Mouse (Mus musculus): ENCODE measurements around the gene Csnk2b.

Csnk2b gene

DNA sequence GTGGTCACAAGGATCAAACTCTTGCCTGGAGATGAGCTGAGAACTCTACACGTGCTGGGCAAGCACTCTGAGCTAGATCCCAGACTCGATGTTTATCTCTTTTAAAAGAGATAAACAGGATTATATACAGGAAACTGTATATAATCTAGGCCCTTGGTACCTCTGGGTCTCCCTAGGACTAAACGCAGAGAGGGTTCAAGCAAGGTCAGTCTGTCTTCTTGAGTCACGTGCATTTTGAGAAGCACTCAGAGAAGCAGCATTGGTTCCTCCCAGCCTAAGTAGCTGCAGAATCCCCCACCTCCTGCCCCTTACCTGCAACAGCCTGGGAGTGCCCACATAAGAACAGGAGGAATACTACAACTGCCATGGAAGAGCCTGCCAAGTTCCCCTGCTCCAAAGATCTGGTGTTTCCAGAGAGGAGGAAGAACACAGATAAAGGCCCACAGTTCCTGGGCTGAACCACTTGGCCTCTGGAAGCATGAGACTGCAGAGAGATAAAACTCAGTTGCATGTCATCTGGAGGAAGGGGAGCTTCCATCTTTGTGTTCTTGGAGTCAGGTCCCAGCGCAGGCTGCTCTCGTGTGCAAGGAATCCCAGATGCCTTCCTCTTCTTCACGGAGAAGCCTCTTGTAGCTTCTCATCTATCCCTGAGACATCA, 36.5 kb downstream of the Csnk2b start, which contains the start of gene Ly6g6f:
Gene Ly6g6f (minus strand): TSS at position 403 of the 658 bp plus-strand sequence.
- DNase-seq (ENCODE audit: low spot score) = no peak

DNA sequence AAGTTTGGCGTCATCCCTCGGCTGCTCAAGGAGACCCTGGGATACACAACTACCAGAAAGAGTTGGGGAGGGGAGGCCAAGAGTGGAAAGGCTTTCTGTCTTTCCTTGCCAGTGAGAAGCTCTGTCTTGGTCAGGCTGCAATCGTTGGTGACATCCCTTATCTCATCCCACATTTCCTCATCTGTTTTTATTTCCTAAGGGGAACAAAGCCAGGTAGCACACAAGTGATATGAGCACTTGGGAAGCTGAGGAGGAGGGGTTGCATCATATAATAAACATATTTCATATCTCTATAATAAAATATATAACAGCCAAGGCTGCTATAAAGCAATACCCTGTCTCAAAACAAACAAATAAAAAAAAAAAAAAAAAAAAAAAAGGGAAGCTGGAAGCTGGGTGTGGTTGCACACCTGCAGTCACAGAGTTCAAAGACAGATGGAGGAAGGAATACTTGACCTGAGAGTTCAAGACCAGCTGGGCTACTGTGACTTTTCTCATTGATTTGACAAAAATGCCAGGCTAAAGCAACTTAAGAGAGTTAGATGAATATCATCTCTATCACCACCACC, 37.8 kb downstream of the Csnk2b start:
- DNase-seq (ENCODE audit: low spot score) = no peak

DNA sequence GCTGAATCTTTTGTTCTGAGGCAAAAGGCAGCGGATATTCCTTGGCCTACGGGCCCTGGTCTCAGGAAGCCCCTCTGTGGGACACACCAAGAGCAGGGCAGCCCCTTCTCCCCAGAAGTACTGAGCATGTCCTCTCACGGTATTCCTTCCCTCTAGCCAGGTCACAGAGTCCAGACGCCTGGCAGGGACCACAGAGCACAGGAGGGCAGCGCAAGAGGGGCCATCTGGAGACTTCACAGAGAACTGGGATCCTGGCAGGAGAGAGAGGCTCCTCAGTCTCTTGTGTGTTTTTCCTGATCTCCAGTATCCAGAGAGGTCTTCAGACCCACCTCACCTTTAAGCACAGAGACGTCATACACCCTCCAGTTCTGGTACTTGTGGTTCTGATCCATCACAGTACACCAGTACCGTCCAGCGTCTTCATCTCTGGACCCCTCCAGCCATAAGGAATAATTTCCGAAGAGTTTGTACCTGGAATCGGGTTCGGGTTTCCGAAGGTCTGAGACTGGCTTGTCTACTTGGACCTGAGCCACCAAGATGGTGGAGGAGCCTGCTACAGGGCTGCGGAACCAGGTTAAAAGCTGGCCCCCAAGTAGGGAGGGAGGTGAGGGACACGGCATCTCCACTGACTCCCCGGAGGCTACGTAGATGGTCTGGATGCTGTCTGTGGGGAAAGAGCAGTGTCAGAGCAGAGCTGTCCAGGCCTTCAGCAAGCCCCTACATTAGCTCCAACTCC, 38.8 kb downstream of the Csnk2b start:
- no peak for DNase-seq (ENCODE audit: low spot score)

DNA sequence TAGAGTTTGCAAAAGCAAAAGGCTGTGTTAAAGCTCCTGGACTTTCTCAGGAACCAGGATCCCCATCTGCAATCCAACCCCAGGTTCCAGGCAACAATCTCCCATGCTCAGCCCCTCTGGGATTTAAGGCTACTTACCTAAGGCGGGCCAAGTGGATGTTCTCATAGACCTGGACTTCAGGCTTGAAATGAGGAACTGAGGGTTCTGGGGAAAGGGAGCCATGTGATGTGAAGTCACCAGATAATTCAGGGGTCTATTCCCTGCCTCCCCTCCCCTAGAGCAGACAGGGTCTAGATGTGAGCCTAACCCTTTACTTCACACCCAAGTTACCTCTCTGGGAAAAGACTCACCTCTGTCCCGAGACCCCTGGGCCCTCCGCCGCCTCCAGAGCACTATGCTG, 41.1 kb downstream of the Csnk2b start:
- DNase-seq (ENCODE audit: low spot score) = no peak

DNA sequence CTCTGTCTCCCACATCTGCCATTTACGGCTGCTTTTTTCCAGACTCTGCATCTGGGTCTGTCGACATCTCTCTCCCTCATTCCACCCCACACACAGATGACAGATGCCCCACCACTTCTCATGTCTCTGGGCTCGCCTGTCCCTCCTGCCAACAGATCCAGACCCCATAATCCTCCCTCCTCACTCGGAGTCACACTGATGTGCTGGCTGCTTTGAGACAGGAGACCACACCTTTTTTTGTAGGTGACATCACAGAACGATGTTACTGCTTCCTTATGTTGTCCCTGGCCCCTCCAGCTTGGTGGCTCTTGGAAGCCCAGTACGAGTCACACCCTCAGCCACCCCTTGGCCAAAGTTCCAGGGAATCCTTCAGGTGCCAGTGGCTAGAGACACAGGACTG, 41.6 kb downstream of the Csnk2b start:
- no peak for DNase-seq (ENCODE audit: low spot score)

DNA sequence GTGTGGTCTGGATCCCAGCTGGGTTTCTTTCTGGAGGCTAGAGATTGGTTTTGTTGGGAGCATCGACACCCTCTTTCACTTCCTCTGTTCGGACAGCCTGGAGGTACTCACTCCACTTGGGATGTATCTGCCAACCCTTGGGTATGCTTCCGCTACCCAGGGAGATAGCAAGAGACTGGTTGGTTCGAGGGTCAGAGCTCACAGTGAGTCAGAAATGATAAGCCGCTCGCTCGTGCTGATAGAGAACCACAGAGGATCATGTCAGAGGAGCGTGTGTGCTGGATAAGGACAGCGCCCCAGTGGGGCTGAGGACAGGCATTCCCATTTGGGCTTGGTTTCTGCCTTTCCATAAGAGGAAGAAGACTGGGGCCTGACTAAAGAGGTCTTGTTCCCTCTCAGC, 42.1 kb downstream of the Csnk2b start:
- no peak for DNase-seq (ENCODE audit: low spot score)

DNA sequence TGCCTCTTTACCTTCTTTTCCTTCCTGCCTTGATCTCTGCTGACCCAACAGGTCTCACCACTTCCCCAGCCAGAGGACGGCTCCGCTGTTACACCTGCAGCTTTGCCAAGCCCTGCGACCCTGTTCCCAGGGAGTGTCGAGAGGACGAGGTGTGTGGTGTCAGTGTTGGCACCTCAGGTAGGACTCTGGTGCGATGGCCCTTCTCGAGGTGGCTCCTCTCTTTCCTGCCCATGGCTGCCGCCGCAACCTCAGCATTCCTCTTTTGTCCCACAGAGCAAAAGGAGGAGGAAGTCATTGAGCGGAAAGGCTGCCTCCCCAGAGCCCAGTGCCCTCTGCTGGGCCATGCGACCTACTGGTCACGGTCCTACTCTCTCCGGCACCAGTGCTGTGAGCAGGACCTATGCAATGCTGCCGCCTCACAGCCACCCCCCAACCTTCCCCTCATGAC, 44.0 kb downstream of the Csnk2b start, which contains the start of gene Ly6g6d:
Gene Ly6g6d (minus strand): TSS at position 280 of the 448 bp plus-strand sequence.
- DNase-seq (ENCODE audit: low spot score) = no peak

DNA sequence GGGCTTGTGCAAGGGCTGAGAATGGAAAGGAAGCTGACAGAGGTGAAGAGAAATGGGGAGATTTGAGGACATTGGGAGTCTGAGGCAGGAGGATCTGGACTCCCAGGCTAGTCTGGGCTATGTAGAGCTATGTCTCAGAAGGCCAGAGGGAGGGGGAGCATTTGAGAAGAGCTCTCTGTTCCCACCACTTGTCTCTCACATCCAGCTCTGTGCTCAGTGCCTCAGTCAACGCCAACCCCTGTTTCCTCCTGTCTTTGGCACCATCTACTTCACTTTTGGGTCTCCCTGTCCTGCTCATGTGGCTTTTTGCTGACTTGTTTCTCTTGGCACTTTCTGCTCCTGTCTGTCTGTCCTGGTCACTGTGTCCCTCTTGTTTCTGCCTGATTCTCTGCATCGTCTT, 44.6 kb downstream of the Csnk2b start:
- DNase-seq (ENCODE audit: low spot score) = no peak

DNA sequence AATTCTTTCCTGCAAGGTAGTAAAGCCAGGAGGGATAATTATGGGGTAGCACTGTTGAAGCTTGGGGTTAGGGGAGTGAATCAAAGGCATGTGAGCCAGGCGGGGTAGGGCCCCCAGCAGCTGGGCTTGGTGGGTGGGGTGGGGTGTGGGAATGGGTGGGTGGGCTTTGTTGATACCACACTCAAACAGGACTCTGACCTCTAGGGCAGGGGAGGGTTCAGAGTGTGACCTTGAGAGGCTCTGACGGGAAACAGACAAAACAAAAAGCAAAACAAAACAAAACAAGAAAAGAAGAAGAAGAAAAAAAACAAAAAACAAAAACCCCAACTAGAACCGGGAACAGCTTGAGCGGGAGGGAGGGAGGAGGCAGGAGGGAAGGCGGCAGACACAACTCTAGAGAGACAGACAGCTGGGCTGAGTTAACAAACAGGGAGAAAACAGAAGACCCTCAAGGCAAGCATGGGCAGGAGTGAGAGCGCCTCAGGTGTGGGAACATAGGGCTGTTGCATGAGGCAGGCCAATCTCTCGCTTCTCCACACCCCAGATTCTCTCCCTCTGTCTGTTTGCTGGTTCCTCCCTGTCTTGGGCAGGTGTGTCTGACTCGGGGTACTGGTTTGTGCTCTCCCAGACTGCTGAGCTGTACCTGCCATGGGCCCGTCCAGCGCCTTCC, 45.2 kb downstream of the Csnk2b start, which contains the start of gene Ly6g6e:
Gene Ly6g6e (plus strand): TSS at position 396 of the 670 bp plus-strand sequence.
- DNase-seq (ENCODE audit: low spot score) = no peak

DNA sequence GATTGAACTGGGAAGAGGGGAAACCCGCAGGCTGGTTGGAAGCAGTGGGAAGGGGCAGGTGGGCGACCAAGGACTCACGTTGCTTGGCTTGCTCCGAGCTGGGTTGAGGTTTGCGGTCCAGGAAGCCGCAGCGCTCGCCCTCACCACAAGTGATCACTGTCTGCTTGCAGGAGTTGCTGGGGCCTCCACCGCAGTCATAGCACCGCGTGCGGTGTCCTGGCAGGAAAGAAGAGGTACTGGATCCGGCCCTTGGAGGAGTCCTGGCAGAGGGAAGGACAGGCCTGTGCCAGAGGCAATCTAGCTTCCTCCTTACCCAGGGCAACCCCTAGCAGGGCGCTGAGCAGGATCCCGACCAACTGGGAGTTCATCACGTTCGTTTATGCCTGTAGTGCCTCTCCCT, 47.8 kb downstream of the Csnk2b start:
- no peak for DNase-seq (ENCODE audit: low spot score)

DNA sequence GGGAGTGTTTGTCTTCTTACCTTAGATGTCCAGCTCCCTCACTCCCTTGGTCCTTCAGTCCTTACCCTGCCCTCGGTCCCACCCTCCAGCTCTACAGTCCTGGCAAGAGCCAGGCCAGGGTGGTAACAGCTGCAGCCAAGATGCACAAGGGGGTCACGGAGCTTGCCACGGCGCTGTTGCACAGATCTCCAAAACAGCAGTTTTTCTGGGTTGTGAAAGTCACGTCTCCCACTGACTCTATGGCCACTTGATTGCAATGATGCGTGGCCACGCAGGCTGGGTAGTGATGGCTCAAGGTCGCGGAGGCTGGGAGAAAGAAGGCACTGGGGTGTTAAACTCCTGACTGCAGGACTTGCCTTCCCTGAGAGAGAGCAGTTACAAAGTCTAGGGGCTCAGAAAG, 50.4 kb downstream of the Csnk2b start:
- DNase-seq (ENCODE audit: low spot score) = no peak

DNA sequence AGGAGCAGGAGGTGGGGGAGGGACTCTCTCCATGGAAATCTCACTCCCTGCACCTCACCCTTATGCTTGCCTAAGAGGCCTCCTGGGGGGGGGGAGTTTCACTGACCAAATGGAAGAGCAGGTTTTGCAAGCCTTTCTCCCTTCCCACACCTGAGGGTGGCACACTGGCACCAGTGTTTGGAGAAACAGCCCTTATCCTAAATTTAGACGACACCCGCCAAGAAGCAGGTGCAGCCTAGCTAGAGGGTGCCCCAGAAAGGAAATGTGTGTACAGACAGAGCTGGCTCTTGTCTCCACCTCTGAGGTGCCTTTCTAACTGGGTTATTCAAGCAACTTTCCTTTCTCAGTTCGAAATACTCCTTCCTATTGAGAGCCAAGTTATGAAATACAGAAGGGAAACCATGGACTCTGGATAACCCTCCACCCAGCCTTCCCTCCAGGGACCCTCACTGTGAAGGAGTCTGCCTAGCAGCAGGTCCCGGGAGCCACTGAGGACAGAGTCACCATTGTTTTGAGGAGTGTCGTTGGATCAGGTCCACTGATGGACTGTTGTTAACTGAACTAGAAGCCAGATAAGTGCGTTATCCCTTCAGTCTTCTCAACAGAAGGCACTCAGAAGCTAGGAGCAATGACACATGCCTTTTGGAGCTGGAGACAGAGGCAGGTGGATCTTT, 51.2 kb downstream of the Csnk2b start:
- DNase-seq (ENCODE audit: low spot score) = no peak

DNA sequence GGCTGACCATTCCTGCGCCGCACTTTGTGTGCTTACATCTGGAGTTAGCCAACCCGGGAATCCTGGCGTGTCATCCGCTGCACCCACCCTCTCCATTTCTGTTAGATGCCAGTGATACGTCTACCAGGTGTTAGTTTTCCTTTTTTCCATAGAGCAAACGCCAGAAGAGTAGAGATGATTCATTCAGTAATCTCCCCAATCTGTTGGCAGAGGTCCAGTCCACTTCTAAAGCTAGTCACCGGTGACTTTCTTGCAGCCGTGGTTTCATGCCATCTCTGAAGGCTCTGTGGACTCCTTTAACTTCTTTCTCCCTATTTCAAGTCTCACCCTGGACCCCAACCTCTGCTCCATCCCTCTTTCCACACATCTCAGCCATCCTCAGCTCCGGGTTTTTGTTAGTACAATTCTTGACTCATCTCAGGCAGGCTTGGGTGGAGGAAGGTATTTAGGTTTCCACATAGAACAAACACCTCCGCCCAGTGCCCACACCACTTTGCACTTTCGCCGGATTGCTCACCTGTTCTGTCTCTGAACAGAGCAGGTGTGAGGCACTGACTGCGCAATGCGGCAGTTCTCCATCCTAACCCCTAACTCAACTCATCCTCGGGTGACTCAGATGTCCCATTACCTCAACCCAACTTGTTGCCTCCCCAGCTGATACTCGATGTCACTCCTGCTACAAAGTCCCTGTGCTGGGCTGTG, 53.5 kb downstream of the Csnk2b start:
- DNase-seq (ENCODE audit: low spot score) = no peak
